Mouse (Mus musculus) CH12.LX (cell line): ENCODE measurements around the gene Tmem268. TPM values are rescaled to one million over a fixed set of nuclear protein-coding genes. Genes with fewer than 3 reads are reported as not detected.

Experiments
- DNase-seq: peaks from one replicate; pipeline ENCODE4 v3.0.0-alpha.2; 2013; ENCODE audit errors: extremely low read depth
- H3K27ac ChIP-seq: 2 replicates; pipeline ENCODE4 v1.5.1; 2012; ENCODE audit warnings: low read depth, mild to moderate bottlenecking, control low read depth, moderate library complexity; ENCODE audit not compliant: insufficient read depth
- H3K27me3 ChIP-seq: replicated peaks from 2 replicates; pipeline ENCODE3; 2012; ENCODE audit warnings: inconsistent platforms
- H3K36me3 ChIP-seq, 2 experiments: replicated peaks in 1 of 2; 2 replicates each; pipeline versions ENCODE3 to v1.6.1; 2012; ENCODE audit warnings: inconsistent platforms in 1 of 2, low read length in 1 of 2, mild to moderate bottlenecking in 1 of 2, mixed read lengths in 1 of 2, moderate library complexity in 1 of 2; ENCODE audit not compliant: control insufficient read depth in 1 of 2, insufficient read depth in 1 of 2
- H3K4me1 ChIP-seq, 2 experiments: 2 replicates each; pipeline ENCODE4 v1.6.1; 2012; ENCODE audit warnings: inconsistent platforms in 1 of 2, moderate library complexity in 1 of 2; ENCODE audit not compliant: insufficient read depth in 2 of 2, control insufficient read depth in 1 of 2
- H3K4me2 ChIP-seq: 2 replicates; pipeline ENCODE4 v1.6.1; 2012; ENCODE audit warnings: low read depth, mild to moderate bottlenecking, control low read depth; ENCODE audit not compliant: poor library complexity, insufficient read depth, severe bottlenecking
- H3K4me3 ChIP-seq, 3 experiments: fragments of 150-350 bp in 1 of 3; sonication (generic) in 1 of 3; replicated peaks in 1 of 3; 2 replicates each; pipeline versions ENCODE3 to v1.5.1; 2011 to 2012; ENCODE audit warnings: low read depth in 2 of 3, low read length in 2 of 3, mild to moderate bottlenecking in 2 of 3, moderate library complexity in 2 of 3, control low read depth in 1 of 3, improper control_type of control experiment in 1 of 3, inconsistent platforms in 1 of 3, mixed read lengths in 1 of 3; ENCODE audit not compliant: poor library complexity in 1 of 3
- H3K79me2 ChIP-seq: replicated peaks from 2 replicates; pipeline ENCODE4 v1.6.1; 2012; ENCODE audit warnings: mild to moderate bottlenecking, moderate library complexity; ENCODE audit not compliant: control insufficient read depth, poor library complexity, insufficient read depth, severe bottlenecking; ENCODE audit errors: extremely low read depth
- H3K9ac ChIP-seq: 2 replicates; pipeline ENCODE4 v1.6.1; 2012; ENCODE audit warnings: low read depth, mild to moderate bottlenecking, control low read depth, moderate library complexity; ENCODE audit not compliant: insufficient read depth
- H3K9me3 ChIP-seq: replicated peaks from 2 replicates; pipeline ENCODE3; 2012; ENCODE audit warnings: low read length, inconsistent platforms, mixed read lengths
- BHLHE40 ChIP-seq: IDR thresholded peaks from 2 replicates; pipeline ENCODE4 v1.6.1; 2011; ENCODE audit warnings: mild to moderate bottlenecking, low read depth, low read length, improper control_type of control experiment
- CHD1 ChIP-seq: IDR thresholded peaks from 2 replicates; pipeline ENCODE4 v1.6.1; 2012; ENCODE audit warnings: low read depth, low read length, improper control_type of control experiment, inconsistent platforms
- CHD2 ChIP-seq: IDR thresholded peaks from 2 replicates; pipeline ENCODE4 v1.6.1; 2011; ENCODE audit warnings: low read length, improper control_type of control experiment
- CTCF ChIP-seq, 2 experiments: IDR thresholded peaks in 1 of 2; conservative IDR thresholded peaks in 1 of 2; 2 replicates each; pipeline ENCODE4 v1.5.1; 2011 to 2012; ENCODE audit warnings: low read depth in 2 of 2, low read length in 2 of 2, improper control_type of control experiment in 1 of 2, inconsistent platforms in 1 of 2, mild to moderate bottlenecking in 1 of 2, moderate library complexity in 1 of 2
- E2F4 ChIP-seq: IDR thresholded peaks from 2 replicates; pipeline ENCODE4 v1.6.1; 2011; ENCODE audit warnings: low read depth, low read length, improper control_type of control experiment; ENCODE audit not compliant: insufficient replicate concordance
- EP300 ChIP-seq: IDR thresholded peaks from 2 replicates; pipeline ENCODE4 v1.6.1; 2011; ENCODE audit warnings: low read length, improper control_type of control experiment
- ETS1 ChIP-seq: conservative IDR thresholded peaks from 2 replicates; pipeline ENCODE4 v1.6.1; 2012; ENCODE audit warnings: low read depth, mild to moderate bottlenecking, inconsistent platforms, low read length, improper control_type of control experiment, moderate library complexity
- HCFC1 ChIP-seq: IDR thresholded peaks from 2 replicates; pipeline ENCODE4 v1.6.1; 2012; ENCODE audit warnings: low read depth, mild to moderate bottlenecking, inconsistent platforms, low read length, improper control_type of control experiment
- IRF4 ChIP-seq: IDR thresholded peaks from 2 replicates; pipeline ENCODE4 v1.6.1; 2014; ENCODE audit warnings: low read depth, mild to moderate bottlenecking, inconsistent platforms, low read length, improper control_type of control experiment
- JUN ChIP-seq: IDR thresholded peaks from 2 replicates; pipeline ENCODE4 v1.6.1; 2011; ENCODE audit warnings: low read depth, mild to moderate bottlenecking, low read length, improper control_type of control experiment, moderate library complexity; ENCODE audit not compliant: insufficient read depth
- JUND ChIP-seq: conservative IDR thresholded peaks from 2 replicates; pipeline ENCODE4 v1.6.1; 2011; ENCODE audit warnings: low read depth, low read length, improper control_type of control experiment
- MAX ChIP-seq: IDR thresholded peaks from 2 replicates; pipeline ENCODE4 v1.6.1; 2011; ENCODE audit warnings: low read length, improper control_type of control experiment
- MXI1 ChIP-seq: IDR thresholded peaks from 2 replicates; pipeline ENCODE4 v1.6.1; 2011; ENCODE audit warnings: mild to moderate bottlenecking, low read depth, low read length, improper control_type of control experiment
- NELFE ChIP-seq: IDR thresholded peaks from 2 replicates; pipeline ENCODE4 v1.6.1; 2011; ENCODE audit warnings: low read depth, low read length, improper control_type of control experiment
- NRF1 ChIP-seq: IDR thresholded peaks from 2 replicates; pipeline ENCODE4 v1.6.1; 2014; ENCODE audit warnings: low read depth, mild to moderate bottlenecking, inconsistent platforms, low read length, improper control_type of control experiment, moderate library complexity
- POLR2A ChIP-seq: IDR thresholded peaks from 2 replicates; pipeline ENCODE4 v1.6.1; 2011; ENCODE audit warnings: low read depth, mild to moderate bottlenecking, improper control_type of control experiment, low read length
- RAD21 ChIP-seq: IDR thresholded peaks from 2 replicates; pipeline ENCODE4 v1.6.1; 2011; ENCODE audit warnings: low read depth, mild to moderate bottlenecking, low read length, improper control_type of control experiment, moderate library complexity
- SIN3A ChIP-seq: IDR thresholded peaks from 2 replicates; pipeline ENCODE4 v1.6.1; 2012; ENCODE audit warnings: low read length, improper control_type of control experiment, inconsistent platforms
- SMC3 ChIP-seq: IDR thresholded peaks from 2 replicates; pipeline ENCODE4 v1.6.1; 2011; ENCODE audit warnings: low read depth, low read length, improper control_type of control experiment
- TBP ChIP-seq: conservative IDR thresholded peaks from 2 replicates; pipeline ENCODE4 v1.6.1; 2011; ENCODE audit warnings: low read depth, low read length, improper control_type of control experiment
- UBTF ChIP-seq: IDR thresholded peaks from 2 replicates; pipeline ENCODE4 v1.6.1; 2012; ENCODE audit warnings: low read depth, mild to moderate bottlenecking, inconsistent platforms, low read length, improper control_type of control experiment, moderate library complexity
- USF1 ChIP-seq: IDR thresholded peaks from 2 replicates; pipeline ENCODE4 v1.6.1; 2014; ENCODE audit warnings: low read depth, mild to moderate bottlenecking, inconsistent platforms, low read length, improper control_type of control experiment
- ZKSCAN1 ChIP-seq: IDR thresholded peaks from 2 replicates; pipeline ENCODE4 v1.6.1; 2012; ENCODE audit warnings: low read depth, inconsistent platforms, low read length, improper control_type of control experiment, borderline replicate concordance
- ZMIZ1 ChIP-seq: IDR thresholded peaks from 2 replicates; pipeline ENCODE4 v1.6.1; 2012; ENCODE audit warnings: low read depth, mild to moderate bottlenecking, inconsistent platforms, low read length, improper control_type of control experiment
- ZNF384 ChIP-seq: IDR thresholded peaks from 2 replicates; pipeline ENCODE4 v1.6.1; 2012; ENCODE audit warnings: low read depth, low read length, improper control_type of control experiment, inconsistent platforms
- dilution Hi-C: fragments of 300-500 bp; cut with MboI; formaldehyde crosslinking; loops from 2 replicates; pipeline ENCODE4 v1.14.3; 2020; ENCODE audit warnings: low sequenced_read_pairs; ENCODE audit not compliant: extremely low pct_unique_long_range_greater_than_20kb, extremely low pct_ligation_motif_present
- in situ Hi-C: fragments of 300-500 bp; cut with MboI; formaldehyde crosslinking; loops from 3 replicates; pipeline ENCODE4 v1.14.3; 2019; ENCODE audit warnings: low sequenced_read_pairs, low pct_ligation_motif_present, low pct_unique_long_range_greater_than_20kb, mixed read lengths
- polyA plus RNA-seq: library from polyadenylated mRNA; unstranded; fragments of >175 nt; gene quantifications from 2 replicates; pipeline ENCODE4 v1.2.1, GENCODE M21; 2012; ENCODE audit warnings: low read depth; ENCODE audit not compliant: insufficient read length
- total RNA-seq, 2 experiments: library from RNA; depleted of rRNA; stranded (reverse); fragments of 300-350 nt in 1 of 2; fragments of >200 nt in 1 of 2; gene quantifications; 2 replicates each; pipeline ENCODE4 v1.2.3; 2012 to 2014

Tmem268 gene
- total and polyA plus RNA-seq, 3 experiments: 8.3 to 11.1 (median 9.4) TPM

DNA sequence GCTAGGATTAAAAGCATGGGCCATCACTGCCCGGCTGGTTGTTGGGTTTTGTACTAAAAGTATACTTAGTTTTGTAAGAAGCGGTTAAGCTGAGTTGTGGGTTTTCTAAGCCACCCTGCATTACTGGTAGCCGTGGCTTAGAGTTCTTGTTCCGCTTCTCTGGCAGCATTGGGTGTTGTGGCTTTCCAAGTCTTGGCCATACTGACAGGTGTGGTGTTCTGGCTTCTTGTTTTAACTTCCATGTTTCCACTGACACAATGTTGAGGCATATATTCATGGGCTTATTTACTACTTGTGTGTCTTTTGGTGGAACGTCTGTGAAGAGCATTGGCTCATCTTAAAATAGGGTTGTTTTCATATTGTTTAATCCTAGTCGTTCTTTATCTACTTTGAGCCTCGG is 31.4 kb downstream of the Tmem268 start:
- H3K9me3 ChIP-seq: no peaks in the 10 kb centered on the region
- peak overlapping the region; percentile 84 for H3K4me2 ChIP-seq
- H3K4me3 ChIP-seq: no peak overlapping the region
- H3K4me1 ChIP-seq: peaks cover 5 to 41% of the 10 kb centered on the region in 2 experiments; a peak in 3 of 4 replicates
- dilution Hi-C loops: no loop called here
- in situ Hi-C loops: no loop called here
- TF ChIP-seq NRF1 (no peak), JUND (no peak), BHLHE40 (no peak), E2F4 (no peak), HCFC1 (no peak), USF1 (no peak), JUN (no peak), CTCF (conservative IDR thresholded peaks at IDR 0.05 in 1 of 2, IDR thresholded peaks at IDR 0.05 in 1 of 2; ENCODE audit: low read depth in 2 of 2, low read length in 2 of 2) (no peak), NELFE (no peak), SMC3 (no peak), MXI1 (no peak), POLR2A (no peak), CHD2 (no peak), UBTF (no peak), ETS1 (no peak), CHD1 (no peak), TBP (no peak), RAD21 (no peak)
- no peaks in the 10 kb centered on the region for H3K27me3 ChIP-seq
- H3K36me3 ChIP-seq: peaks cover 0 to 19% of the 10 kb centered on the region in 2 experiments
- no peaks in the 10 kb centered on the region; the same call in 1 of the 2 replicates for H3K79me2 ChIP-seq
- 0 out of 2 replicates have a peak overlapping the region, but pooled peaks have one; percentile 33 for H3K9ac ChIP-seq
- H3K27ac ChIP-seq: no peak overlapping the region
- peak; percentile 44 for DNase-seq

DNA sequence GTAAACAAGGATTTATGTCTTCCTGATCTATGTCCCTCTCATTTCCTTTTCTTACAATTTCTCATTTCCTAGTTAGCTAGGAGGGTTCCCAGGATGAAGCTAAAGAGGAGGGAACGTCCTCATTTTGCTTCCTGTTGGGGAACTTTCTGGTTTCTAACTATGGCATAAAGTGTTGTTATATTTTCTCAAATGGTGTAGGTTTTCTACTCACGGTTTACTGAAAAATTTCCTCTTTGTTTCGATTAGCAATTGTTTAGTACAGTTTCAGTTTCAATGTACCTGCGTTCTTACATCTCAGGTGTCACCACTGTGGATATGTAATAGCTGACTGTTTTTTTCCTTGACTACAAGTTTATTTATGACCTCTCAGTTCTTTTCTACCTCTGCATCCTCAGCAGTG is 32.0 kb downstream of the Tmem268 start:
- DNase-seq: no peak
- TF ChIP-seq EP300 (peak; percentile 65; the same call in 1 of the 2 replicates), ZMIZ1 (no peak), CTCF (conservative IDR thresholded peaks at IDR 0.05 in 1 of 2, IDR thresholded peaks at IDR 0.05 in 1 of 2; ENCODE audit: low read depth in 2 of 2, low read length in 2 of 2) (no peak), SIN3A (0 out of 2 replicates have a peak, but pooled peaks have one; percentile 23), IRF4 (0 out of 2 replicates have a peak, but pooled peaks have one; percentile 42), ZKSCAN1 (no peak), JUN (0 out of 2 replicates have a peak, but pooled peaks have one; percentile 10), ZNF384 (no peak), JUND (peak; percentile 57; the same call in 1 of the 2 replicates), BHLHE40 (peak; percentile 32; the same call in 1 of the 2 replicates), MAX (no peak), ETS1 (peak; percentile 47; the same call in 1 of the 2 replicates)
- dilution Hi-C loops: no loop called here
- Histone ChIP-seq H3K4me1 (peaks cover 5 to 47% of the 10 kb centered on the region in 2 experiments; a peak in 3 of 4 replicates), H3K36me3 (peaks cover 0 to 14% of the 10 kb centered on the region in 2 experiments), H3K79me2 (no peaks in the 10 kb centered on the region; the same call in 1 of the 2 replicates), H3K4me2 (peak overlapping the region; percentile 84), H3K9me3 (no peaks in the 10 kb centered on the region), H3K4me3 (no peak overlapping the region), H3K27me3 (no peaks in the 10 kb centered on the region), H3K9ac (no peak overlapping the region), H3K27ac (no peak overlapping the region)
- in situ Hi-C loops: no loop called here
